Mouse (Mus musculus): ENCODE results near the gene Aak1. TPM values are rescaled to one million over a fixed set of nuclear protein-coding genes. Genes with fewer than 3 reads are reported as not detected.

Gene Aak1
- polyA plus RNA-seq, 1 experiment from 2014 or later = 13.3 TPM

- Histone ChIP-seq H3K4me3 (no peak overlapping the region), H3K27me3 (replicated peaks; ENCODE audit: low read depth, poor library complexity, severe bottlenecking) (no peaks in the 10 kb centered on the region), H3K9me3 (no peaks in the 10 kb centered on the region), H3K27ac (replicated peaks) (no peak overlapping the region), H3K4me1 (no peaks in the 10 kb centered on the region), H3K36me3 (replicated peaks) (no peaks in the 10 kb centered on the region)
- WGBS = 95% methylated on average over 2 of the region's 2 CpGs
- no peak for DNase-seq (ENCODE audit: low spot score)
Observed at GRCm38 (mm10) chr6:86907191-86907590, 57.9 kb downstream of the Aak1 start.

GRCm38 (mm10) chr6:86908561-86909150 lies 59.3 kb downstream of the Aak1 start:
- Histone ChIP-seq H3K27ac (replicated peaks) (no peak overlapping the region), H3K9me3 (no peaks in the 10 kb centered on the region), H3K4me1 (no peaks in the 10 kb centered on the region)

GRCm38 (mm10) chr6:86909881-86910280 lies 60.6 kb downstream of the Aak1 start:
- WGBS = 90% methylated on average over 7 of the region's 7 CpGs
- Histone ChIP-seq H3K27me3 (replicated peaks; ENCODE audit: low read depth, poor library complexity, severe bottlenecking) (no peaks in the 10 kb centered on the region), H3K4me3 (no peak overlapping the region), H3K36me3 (replicated peaks) (no peaks in the 10 kb centered on the region; the same call in 1 of the 2 replicates), H3K27ac (replicated peaks) (no peak overlapping the region), H3K4me1 (no peaks in the 10 kb centered on the region), H3K9me3 (no peaks in the 10 kb centered on the region)
- DNase-seq (ENCODE audit: low spot score) = no peak

More at GRCm38 (mm10) chr6:86908561-86909150, 59.3 kb downstream of the Aak1 start:
- no peak for DNase-seq (ENCODE audit: low spot score)
- no peaks in the 10 kb centered on the region for H3K36me3 ChIP-seq (replicated peaks)
- H3K4me3 ChIP-seq = no peak overlapping the region
- no peaks in the 10 kb centered on the region for H3K27me3 ChIP-seq (replicated peaks; ENCODE audit: low read depth, poor library complexity, severe bottlenecking)
- 65% methylated on average over 5 of the region's 5 CpGs for WGBS

GRCm38 (mm10) chr6:86916157-86916820 lies 67.0 kb downstream of the Aak1 start:
- Histone ChIP-seq H3K4me3 (no peak overlapping the region), H3K4me1 (no peaks in the 10 kb centered on the region), H3K36me3 (replicated peaks) (no peaks in the 10 kb centered on the region; the same call in 1 of the 2 replicates), H3K27ac (replicated peaks) (no peak overlapping the region), H3K27me3 (replicated peaks; ENCODE audit: low read depth, poor library complexity, severe bottlenecking) (no peaks in the 10 kb centered on the region), H3K9me3 (no peaks in the 10 kb centered on the region)
- WGBS = 82% methylated on average over 5 of the region's 5 CpGs
- DNase-seq (ENCODE audit: low spot score) = no peak

- Histone ChIP-seq H3K4me1 (no peaks in the 10 kb centered on the region), H3K4me3 (no peak overlapping the region), H3K36me3 (replicated peaks) (no peaks in the 10 kb centered on the region; the same call in 1 of the 2 replicates), H3K27me3 (replicated peaks; ENCODE audit: low read depth, poor library complexity, severe bottlenecking) (no peaks in the 10 kb centered on the region), H3K9me3 (no peaks in the 10 kb centered on the region), H3K27ac (replicated peaks) (no peak overlapping the region)
- no peak for DNase-seq (ENCODE audit: low spot score)
- 77% methylated on average over 4 of the region's 4 CpGs for WGBS
Observed at GRCm38 (mm10) chr6:86917231-86917630, 67.9 kb downstream of the Aak1 start.

GRCm38 (mm10) chr6:86918058-86918835 lies 68.9 kb downstream of the Aak1 start:
- H3K27ac ChIP-seq (replicated peaks) = no peak overlapping the region
- WGBS = 84% methylated on average over 7 of the region's 7 CpGs
- no peak overlapping the region for H3K4me3 ChIP-seq
- no peaks in the 10 kb centered on the region for H3K27me3 ChIP-seq (replicated peaks; ENCODE audit: low read depth, poor library complexity, severe bottlenecking)
- no peaks in the 10 kb centered on the region for H3K4me1 ChIP-seq
- H3K36me3 ChIP-seq (replicated peaks) = no peaks in the 10 kb centered on the region; the same call in 1 of the 2 replicates
- H3K9me3 ChIP-seq = no peaks in the 10 kb centered on the region
- DNase-seq (ENCODE audit: low spot score) = no peak

- 18% methylated on average over 4 of the region's 4 CpGs for WGBS
- Histone ChIP-seq H3K9me3 (no peaks in the 10 kb centered on the region), H3K27me3 (replicated peaks; ENCODE audit: low read depth, poor library complexity, severe bottlenecking) (no peaks in the 10 kb centered on the region), H3K27ac (replicated peaks) (no peak overlapping the region), H3K36me3 (replicated peaks) (peaks cover 17% of the 10 kb centered on the region), H3K4me1 (no peaks in the 10 kb centered on the region), H3K4me3 (no peak overlapping the region)
- DNase-seq (ENCODE audit: low spot score) = peak; percentile 61
Observed at GRCm38 (mm10) chr6:86921880-86922279, 72.6 kb downstream of the Aak1 start.

GRCm38 (mm10) chr6:86924746-86925145 lies 75.4 kb downstream of the Aak1 start:
- WGBS = 88% methylated on average over 4 of the region's 4 CpGs
- Histone ChIP-seq H3K36me3 (replicated peaks) (peaks cover 34% of the 10 kb centered on the region), H3K27me3 (replicated peaks; ENCODE audit: low read depth, poor library complexity, severe bottlenecking) (no peaks in the 10 kb centered on the region), H3K4me1 (no peaks in the 10 kb centered on the region), H3K9me3 (no peaks in the 10 kb centered on the region), H3K27ac (replicated peaks) (no peak overlapping the region), H3K4me3 (no peak overlapping the region)
- DNase-seq (ENCODE audit: low spot score) = no peak

GRCm38 (mm10) chr6:86934541-86934940 lies 85.2 kb downstream of the Aak1 start:
- DNase-seq (ENCODE audit: low spot score) = peak; percentile 19
- H3K9me3 ChIP-seq = peaks cover 17% of the 10 kb centered on the region
- H3K27ac ChIP-seq (replicated peaks) = no peak overlapping the region
- no peak overlapping the region for H3K4me3 ChIP-seq
- peaks cover 67% of the 10 kb centered on the region for H3K36me3 ChIP-seq (replicated peaks)
- no peaks in the 10 kb centered on the region for H3K27me3 ChIP-seq (replicated peaks; ENCODE audit: low read depth, poor library complexity, severe bottlenecking)
- WGBS = 74% methylated on average over 5 of the region's 5 CpGs
- no peaks in the 10 kb centered on the region for H3K4me1 ChIP-seq

GRCm38 (mm10) chr6:86939797-86940196 lies 90.5 kb downstream of the Aak1 start:
- no peaks in the 10 kb centered on the region for H3K4me1 ChIP-seq
- H3K27ac ChIP-seq (replicated peaks) = no peak overlapping the region
- H3K36me3 ChIP-seq (replicated peaks) = peaks cover 77% of the 10 kb centered on the region
- H3K9me3 ChIP-seq = peaks cover 17% of the 10 kb centered on the region
- H3K4me3 ChIP-seq = no peak overlapping the region
- no peaks in the 10 kb centered on the region for H3K27me3 ChIP-seq (replicated peaks; ENCODE audit: low read depth, poor library complexity, severe bottlenecking)
- WGBS = 91% methylated on average over 7 of the region's 7 CpGs
- no peak for DNase-seq (ENCODE audit: low spot score)

GRCm38 (mm10) chr6:86940966-86941365 lies 91.6 kb downstream of the Aak1 start:
- Histone ChIP-seq H3K4me1 (no peaks in the 10 kb centered on the region), H3K27ac (replicated peaks) (no peak overlapping the region), H3K9me3 (peaks cover 8% of the 10 kb centered on the region), H3K4me3 (no peak overlapping the region), H3K27me3 (replicated peaks; ENCODE audit: low read depth, poor library complexity, severe bottlenecking) (no peaks in the 10 kb centered on the region), H3K36me3 (replicated peaks) (peaks cover 77% of the 10 kb centered on the region)
- no peak for DNase-seq (ENCODE audit: low spot score)
- WGBS = 97% methylated on average over 9 of the region's 9 CpGs

GRCm38 (mm10) chr6:86947100-86947499 lies 97.8 kb downstream of the Aak1 start:
- H3K27ac ChIP-seq (replicated peaks) = no peak overlapping the region
- peaks cover 58% of the 10 kb centered on the region for H3K36me3 ChIP-seq (replicated peaks)
- no peaks in the 10 kb centered on the region for H3K27me3 ChIP-seq (replicated peaks; ENCODE audit: low read depth, poor library complexity, severe bottlenecking)
- no peaks in the 10 kb centered on the region for H3K9me3 ChIP-seq
- DNase-seq (ENCODE audit: low spot score) = no peak
- 84% methylated on average over 8 of the region's 8 CpGs for WGBS
- no peaks in the 10 kb centered on the region for H3K4me1 ChIP-seq
- H3K4me3 ChIP-seq = no peak overlapping the region
